Mouse (Mus musculus): ENCODE measurements around the gene Acot8. TPM values are rescaled to one million over a fixed set of nuclear protein-coding genes. Genes with fewer than 3 reads are reported as not detected.
"Not testable (repeated sequence)": the region's sequence is repeated elsewhere in the genome, so short reads cannot be mapped to it uniquely, and the experiment has no call there.

Gene Acot8
- polyA plus RNA-seq, 1 experiment: 29.7 TPM

DNA sequence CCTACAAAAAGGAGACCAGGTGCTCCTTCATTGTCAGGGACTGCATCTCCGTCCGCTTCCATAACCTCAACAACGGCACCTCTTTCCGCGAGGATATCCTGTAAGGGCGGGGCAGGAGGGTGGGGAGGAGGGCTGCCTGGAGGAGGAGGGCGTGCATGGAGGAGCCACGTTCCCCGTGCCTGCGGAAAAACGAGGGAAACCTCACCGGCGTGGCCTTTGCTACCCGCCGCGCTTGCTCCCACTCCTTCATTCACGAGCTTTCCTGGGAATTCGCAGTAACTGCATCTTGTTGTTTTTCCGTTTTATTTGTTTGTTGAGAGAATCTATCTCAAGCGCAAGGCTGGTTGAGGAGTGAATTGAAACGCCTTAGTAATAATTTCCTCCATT, 643 bp upstream of the Acot8 start:
- DNase-seq (ENCODE audit: low read depth): no peak
- TF ChIP-seq POLR2A (IDR thresholded peaks at IDR 0.05; ENCODE audit: borderline replicate concordance, extremely low read depth, insufficient read depth, insufficient read length, poor library complexity, severe bottlenecking) (no peak), CTCF (IDR thresholded peaks at IDR 0.05; ENCODE audit: borderline replicate concordance, extremely low read depth, insufficient read depth, insufficient read length) (no peak)

DNA sequence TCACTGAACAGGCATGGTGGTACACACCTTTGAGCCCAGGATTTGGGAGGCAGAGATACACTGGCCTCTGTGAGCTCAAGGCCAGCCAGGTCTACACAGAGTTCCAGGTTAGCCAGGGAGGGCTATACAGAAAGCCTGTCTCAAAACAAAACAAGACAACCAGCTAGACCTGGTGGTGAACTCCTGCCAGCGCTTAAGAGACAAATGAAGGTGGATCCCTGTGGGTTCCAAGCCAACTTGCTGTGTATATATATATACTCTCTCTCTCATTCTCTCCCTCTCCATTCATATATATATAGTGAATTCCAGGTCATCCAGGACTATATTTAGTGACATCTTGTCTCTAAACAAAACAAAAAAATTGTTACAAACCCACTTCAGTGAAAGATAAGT, 765 bp downstream of the Acot8 start:
- TF ChIP-seq POLR2A (IDR thresholded peaks at IDR 0.05; ENCODE audit: borderline replicate concordance, extremely low read depth, insufficient read depth, insufficient read length, poor library complexity, severe bottlenecking): no peak
- TF ChIP-seq CTCF (IDR thresholded peaks at IDR 0.05; ENCODE audit: borderline replicate concordance, extremely low read depth, insufficient read depth, insufficient read length): no peak
- DNase-seq (ENCODE audit: low read depth): no peak

GRCm38 (mm10) chr2:164803201-164803920, 1.3 kb downstream of the Acot8 start:
- TF ChIP-seq POLR2A (IDR thresholded peaks at IDR 0.05; ENCODE audit: borderline replicate concordance, extremely low read depth, insufficient read depth, insufficient read length, poor library complexity, severe bottlenecking): no peak
- DNase-seq (ENCODE audit: low read depth): no peak

- no peak for DNase-seq (ENCODE audit: low read depth)
- TF ChIP-seq CTCF (IDR thresholded peaks at IDR 0.05; ENCODE audit: borderline replicate concordance, extremely low read depth, insufficient read depth, insufficient read length) (no peak), POLR2A (IDR thresholded peaks at IDR 0.05; ENCODE audit: borderline replicate concordance, extremely low read depth, insufficient read depth, insufficient read length, poor library complexity, severe bottlenecking) (no peak)
Observed at GRCm38 (mm10) chr2:164800252-164801004, 4.3 kb downstream of the Acot8 start.

GRCm38 (mm10) chr2:164798554-164798953, 6.1 kb downstream of the Acot8 start:
- 0 out of 2 replicates have a peak, but pooled peaks have one; percentile 4 for TF ChIP-seq CTCF (IDR thresholded peaks at IDR 0.05; ENCODE audit: borderline replicate concordance, extremely low read depth, insufficient read depth, insufficient read length)
- not testable (repeated sequence) for DNase-seq (ENCODE audit: low read depth)

DNA sequence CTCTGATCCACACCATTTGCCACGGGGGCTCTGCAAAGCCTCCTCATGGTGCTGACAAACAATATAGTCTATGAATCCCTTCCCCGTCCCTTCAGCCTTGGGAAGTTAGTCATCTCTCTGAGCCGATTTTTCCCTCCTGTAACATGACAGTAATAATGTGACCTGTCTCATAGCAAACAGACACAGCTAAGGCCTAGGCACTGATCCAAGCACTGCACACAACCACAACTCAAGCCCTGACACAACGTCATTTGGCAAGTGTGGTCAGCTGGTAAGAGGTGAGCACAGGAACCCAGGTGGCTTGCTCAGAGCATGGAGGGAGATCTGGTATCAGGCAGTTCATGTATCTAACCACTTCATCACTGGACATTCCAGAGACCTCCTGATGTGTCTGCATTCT, 8.8 kb downstream of the Acot8 start:
- TF ChIP-seq CTCF (IDR thresholded peaks at IDR 0.05; ENCODE audit: borderline replicate concordance, extremely low read depth, insufficient read depth, insufficient read length): no peak
- TF ChIP-seq POLR2A (IDR thresholded peaks at IDR 0.05; ENCODE audit: borderline replicate concordance, extremely low read depth, insufficient read depth, insufficient read length, poor library complexity, severe bottlenecking): no peak
- DNase-seq (ENCODE audit: low read depth): no peak

GRCm38 (mm10) chr2:164794293-164794692, 10.4 kb downstream of the Acot8 start:
- DNase-seq (ENCODE audit: low read depth): peak; percentile 94
- peak; percentile 89 for TF ChIP-seq CTCF (IDR thresholded peaks at IDR 0.05; ENCODE audit: borderline replicate concordance, extremely low read depth, insufficient read depth, insufficient read length)
- TF ChIP-seq POLR2A (IDR thresholded peaks at IDR 0.05; ENCODE audit: borderline replicate concordance, extremely low read depth, insufficient read depth, insufficient read length, poor library complexity, severe bottlenecking): no peak

- peak; percentile 19 for DNase-seq (ENCODE audit: low read depth)
- TF ChIP-seq POLR2A (IDR thresholded peaks at IDR 0.05; ENCODE audit: borderline replicate concordance, extremely low read depth, insufficient read depth, insufficient read length, poor library complexity, severe bottlenecking): no peak
- TF ChIP-seq CTCF (IDR thresholded peaks at IDR 0.05; ENCODE audit: borderline replicate concordance, extremely low read depth, insufficient read depth, insufficient read length): no peak
Observed at GRCm38 (mm10) chr2:164793772-164794171, 10.9 kb downstream of the Acot8 start.

DNA sequence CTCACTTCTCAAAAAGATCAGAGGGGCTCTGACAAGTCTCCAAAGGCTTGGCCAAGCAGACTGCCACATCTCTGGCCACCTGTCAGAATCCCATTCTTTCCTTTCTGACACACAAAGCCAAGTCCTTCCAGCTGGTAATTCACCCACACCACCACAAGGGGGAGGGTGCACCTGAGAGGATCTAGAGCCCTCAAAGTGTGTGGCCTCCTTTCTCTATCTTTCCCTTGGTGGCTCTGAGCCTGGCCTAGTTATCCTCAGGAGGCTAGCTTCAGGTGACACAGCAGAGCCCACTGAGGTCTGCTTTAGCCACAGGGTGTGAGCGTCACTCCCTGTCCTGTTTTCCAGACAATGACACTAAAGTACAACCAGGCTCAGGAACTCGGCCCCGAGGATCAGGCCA, 11.4 kb downstream of the Acot8 start:
- peak; percentile 46 for DNase-seq (ENCODE audit: low read depth)
- peak; percentile 72; the same call in 1 of the 2 replicates for TF ChIP-seq CTCF (IDR thresholded peaks at IDR 0.05; ENCODE audit: borderline replicate concordance, extremely low read depth, insufficient read depth, insufficient read length)
- no peak for TF ChIP-seq POLR2A (IDR thresholded peaks at IDR 0.05; ENCODE audit: borderline replicate concordance, extremely low read depth, insufficient read depth, insufficient read length, poor library complexity, severe bottlenecking)

DNA sequence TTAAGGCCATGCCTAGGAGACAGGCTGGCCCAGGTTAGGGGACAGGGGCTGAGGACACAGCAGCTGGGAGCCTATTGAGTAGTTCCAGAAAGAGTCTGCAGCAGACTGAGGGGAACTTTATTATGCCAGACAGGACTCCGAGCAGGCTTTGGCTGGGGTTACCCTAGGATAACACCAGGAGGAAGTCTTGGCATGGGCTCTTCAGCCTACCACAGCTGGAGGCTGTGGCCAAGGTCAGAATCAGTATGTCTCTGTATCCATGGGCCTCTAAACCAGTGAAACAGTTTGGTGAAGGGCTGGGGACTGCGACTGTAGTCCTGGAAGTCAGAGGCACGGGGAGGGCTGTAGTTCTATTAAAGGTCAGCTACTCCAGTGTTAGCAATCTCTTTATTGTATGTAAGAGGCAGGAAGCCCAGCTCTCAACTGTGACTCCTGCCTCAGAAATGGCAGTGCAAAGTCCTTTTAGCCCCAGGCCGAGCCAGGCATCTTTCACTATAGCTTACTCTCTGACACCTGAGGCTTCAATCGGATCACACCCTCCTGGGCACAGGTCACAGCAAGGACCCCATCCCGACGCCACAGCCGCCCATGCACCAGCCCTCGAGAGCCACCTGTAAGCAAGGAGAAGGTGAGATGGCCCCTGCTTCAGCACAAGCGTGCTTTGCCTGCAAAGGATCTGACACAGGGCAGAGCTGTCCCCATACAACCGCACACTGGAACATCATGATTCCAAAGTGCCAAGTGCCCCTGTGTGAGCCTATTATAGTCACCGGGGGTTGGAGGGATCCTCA, 12.1 kb downstream of the Acot8 start:
- TF ChIP-seq POLR2A (IDR thresholded peaks at IDR 0.05; ENCODE audit: borderline replicate concordance, extremely low read depth, insufficient read depth, insufficient read length, poor library complexity, severe bottlenecking) (no peak), CTCF (IDR thresholded peaks at IDR 0.05; ENCODE audit: borderline replicate concordance, extremely low read depth, insufficient read depth, insufficient read length) (no peak)
- no peak for DNase-seq (ENCODE audit: low read depth)

DNA sequence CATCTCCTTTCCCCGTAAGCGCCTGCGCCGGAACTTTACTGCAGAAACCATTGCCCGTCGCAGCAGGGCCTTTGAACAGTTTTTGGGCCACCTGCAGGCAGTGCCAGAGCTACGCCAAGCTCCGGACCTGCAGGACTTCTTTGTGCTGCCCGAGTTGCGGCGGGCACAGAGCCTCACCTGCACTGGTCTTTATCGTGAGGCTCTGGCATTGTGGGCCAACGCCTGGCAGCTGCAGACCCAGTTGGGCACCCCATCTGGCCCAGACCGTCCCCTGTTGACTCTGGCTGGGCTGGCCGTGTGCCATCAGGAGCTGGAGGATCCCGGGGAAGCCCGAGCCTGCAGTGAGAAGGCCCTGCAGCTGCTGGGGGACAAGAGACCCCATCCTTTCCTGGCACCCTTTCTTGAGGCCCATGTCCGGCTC, 12.8 kb downstream of the Acot8 start:
- TF ChIP-seq POLR2A (IDR thresholded peaks at IDR 0.05; ENCODE audit: borderline replicate concordance, extremely low read depth, insufficient read depth, insufficient read length, poor library complexity, severe bottlenecking): no peak
- no peak for TF ChIP-seq CTCF (IDR thresholded peaks at IDR 0.05; ENCODE audit: borderline replicate concordance, extremely low read depth, insufficient read depth, insufficient read length)
- no peak for DNase-seq (ENCODE audit: low read depth)

All from brain, embryonic 14.5 days (tissue).